Mouse (Mus musculus) fat pad, adult 2 months (tissue): Measurements from ENCODE around the gene Psmd8.

Experiments used
- DNase-seq: peaks from one replicate; pipeline ENCODE4 v3.0.0-alpha.2; 2011; ENCODE audit warnings: low read depth, low spot score; ENCODE audit errors: extremely low read depth

Gene Psmd8

DNA sequence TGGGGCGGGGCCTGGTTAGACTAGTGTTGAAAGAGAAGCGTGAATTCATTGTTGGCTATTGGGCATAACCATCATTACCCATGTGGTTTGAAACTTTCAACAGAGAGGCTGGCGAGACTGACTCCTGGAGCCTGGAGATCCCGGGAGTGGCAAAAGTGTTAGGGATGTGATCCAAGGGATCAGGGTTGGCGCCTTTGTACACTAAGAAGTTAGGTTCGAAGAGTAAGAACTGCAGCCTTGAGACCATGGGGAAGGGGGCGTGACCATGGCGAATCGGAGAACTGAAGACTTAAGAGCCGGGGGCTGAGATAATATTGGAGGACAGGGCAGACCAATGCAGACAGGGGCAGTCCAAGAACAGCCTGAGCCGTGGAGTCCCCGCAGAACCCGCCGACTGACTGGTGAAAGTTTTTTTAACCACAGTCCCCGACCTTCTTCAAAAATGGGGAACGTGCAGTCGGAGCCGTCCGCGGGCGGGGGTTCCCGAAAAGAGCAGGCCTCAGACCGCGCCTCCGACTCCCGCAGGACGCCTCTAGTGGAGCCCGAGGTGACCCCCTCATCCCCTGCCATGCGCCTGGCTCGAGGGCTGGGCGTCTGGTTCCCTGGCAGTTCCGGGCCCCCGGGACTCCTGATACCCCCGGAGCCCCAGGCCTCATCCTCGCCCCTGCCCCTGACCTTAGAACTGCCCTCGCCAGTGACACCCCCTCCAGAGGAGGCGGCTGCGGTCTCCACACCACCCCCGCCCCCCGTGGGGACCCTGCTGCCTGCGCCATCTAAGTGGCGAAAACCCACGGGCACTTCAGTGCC is 9.5 kb downstream of the Psmd8 start:
- no peak for DNase-seq

- no peak for DNase-seq
Measured at GRCm38 (mm10) chr7:29170066-29170754, 10.3 kb downstream of the Psmd8 start, which contains the start of the genes Ggn and Spred3. Gene Ggn (plus strand): TSS chr7:29170210. Gene Spred3 (minus strand): TSS chr7:29170411.

DNA sequence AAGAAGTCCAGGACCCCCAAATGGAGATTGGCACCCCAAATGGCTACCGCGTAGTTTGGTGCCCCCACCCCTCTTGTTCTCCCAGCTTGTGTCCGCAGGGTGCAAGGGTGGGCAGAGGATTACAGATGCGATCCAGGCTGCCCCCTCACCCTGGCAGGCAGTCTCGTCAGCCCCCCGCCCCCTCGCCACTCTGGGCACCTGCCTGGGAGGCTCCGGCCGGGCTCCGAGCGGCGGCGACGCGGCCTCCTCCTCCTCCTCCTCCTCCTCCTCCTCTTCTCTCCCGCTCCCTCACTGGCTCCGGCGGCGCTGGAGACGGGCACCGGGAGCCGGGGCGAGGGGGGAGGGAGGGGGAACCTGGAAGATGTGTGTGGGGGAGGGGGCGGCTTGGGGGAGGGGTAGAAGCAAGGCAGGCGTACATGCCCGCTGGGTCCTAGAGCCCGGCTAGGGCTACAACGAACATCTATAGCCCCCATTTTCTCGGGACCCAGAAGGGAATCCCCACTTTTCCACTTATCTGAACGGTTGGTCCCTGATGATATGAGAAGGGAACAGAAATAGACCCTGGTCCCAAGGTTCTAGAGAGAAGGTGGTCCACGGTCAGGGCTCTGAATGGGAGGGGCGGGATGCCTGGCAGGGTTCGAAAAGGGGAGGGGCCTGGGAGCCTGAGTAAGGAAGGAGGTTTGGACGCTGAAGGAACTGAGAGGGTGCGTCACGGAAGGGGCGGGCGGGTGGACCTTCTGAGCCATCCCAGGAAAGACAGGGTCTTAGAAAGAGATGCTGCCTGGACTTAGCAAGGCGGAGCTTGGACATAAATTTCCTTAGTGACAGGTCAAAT is 11.1 kb downstream of the Psmd8 start:
- no peak for DNase-seq

- DNase-seq, result no peak
Measured at GRCm38 (mm10) chr7:29168791-29169230, 11.7 kb downstream of the Psmd8 start.

DNA sequence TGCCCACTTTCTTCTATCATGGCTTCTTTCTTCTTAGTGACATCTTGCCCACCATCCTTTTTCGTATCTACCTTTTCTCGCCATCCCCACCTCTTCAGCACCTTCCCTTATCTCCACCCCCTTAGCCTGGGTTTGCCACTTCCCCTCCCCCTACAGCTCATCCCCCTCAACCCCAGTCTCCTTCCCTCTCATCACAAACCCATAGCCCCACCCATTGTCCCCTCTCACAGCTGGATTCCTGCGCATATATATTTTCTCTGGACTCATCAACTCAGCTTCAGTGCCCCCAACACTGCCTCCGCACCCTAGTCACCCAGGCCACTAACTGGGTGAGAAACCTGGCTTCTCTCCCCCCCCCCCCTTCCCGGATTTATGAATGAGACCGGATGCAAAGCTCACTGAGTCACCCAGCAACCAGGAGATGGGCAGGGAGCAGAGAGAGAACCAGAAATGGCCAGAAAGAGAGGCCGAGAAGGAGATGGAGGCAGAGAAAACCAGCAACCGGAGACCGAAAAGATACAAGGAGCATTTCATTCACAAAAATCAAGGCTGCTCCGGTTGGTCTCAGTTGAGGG is 12.3 kb downstream of the Psmd8 start:
- no peak for DNase-seq

- DNase-seq, result no peak
Measured at GRCm38 (mm10) chr7:29167656-29168055, 12.8 kb downstream of the Psmd8 start.

DNA sequence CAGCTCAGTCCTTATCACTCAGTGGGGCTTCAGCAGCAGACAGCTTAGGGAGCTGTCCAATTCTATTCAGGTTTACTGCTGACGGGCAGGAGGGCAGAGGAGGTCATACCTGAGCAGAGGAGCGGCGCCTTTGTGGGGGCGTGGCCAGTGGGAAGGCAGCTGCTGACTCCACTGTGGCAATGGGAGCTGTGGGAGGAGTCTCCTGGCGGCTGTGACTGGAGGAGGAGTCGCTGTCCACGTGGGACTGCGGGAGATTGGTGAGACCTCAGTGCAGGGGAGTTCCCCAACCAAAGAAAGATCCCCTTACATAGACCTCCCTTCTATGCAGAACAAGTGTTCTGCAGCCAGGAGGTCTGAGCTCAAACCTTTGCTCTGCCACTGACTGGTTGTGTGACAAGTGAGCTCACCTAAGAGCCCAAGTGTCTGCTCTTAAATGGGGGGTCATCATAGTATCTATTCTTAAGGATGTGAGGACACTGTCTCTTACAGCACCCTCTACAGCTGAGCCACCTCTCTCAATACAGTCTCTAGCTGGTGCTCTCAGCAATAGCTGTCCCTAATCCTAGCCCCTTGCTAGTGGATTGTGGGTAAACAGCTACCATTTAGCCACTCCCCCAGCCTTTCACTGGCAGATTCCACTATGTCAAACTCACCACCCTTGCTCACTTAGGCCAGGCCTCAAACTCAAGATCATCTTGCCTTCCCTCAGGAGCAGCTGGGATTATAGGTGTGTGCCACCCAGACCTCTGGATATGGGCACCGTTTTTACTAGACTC is 17.6 kb downstream of the Psmd8 start:
- no peak for DNase-seq

DNA sequence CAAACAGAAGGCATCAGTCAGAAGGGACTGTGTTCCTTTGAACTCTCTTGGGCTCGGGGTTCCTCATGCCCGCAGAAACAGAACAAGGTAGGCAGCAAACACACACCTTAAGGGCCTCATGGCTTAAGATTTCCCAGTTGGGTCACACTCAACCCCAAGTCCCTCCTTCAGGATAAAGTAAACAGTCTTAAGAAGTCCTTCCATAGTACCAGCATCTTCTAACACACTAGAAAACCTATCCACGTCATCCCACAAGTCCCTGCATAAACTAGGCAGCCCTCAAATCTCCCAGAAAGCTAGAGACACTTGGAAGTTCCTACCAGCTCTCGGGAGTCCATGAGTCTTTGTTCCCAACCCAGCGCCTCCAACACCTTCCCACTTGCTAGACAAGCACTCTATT is 18.2 kb downstream of the Psmd8 start:
- DNase-seq, result no peak

DNA sequence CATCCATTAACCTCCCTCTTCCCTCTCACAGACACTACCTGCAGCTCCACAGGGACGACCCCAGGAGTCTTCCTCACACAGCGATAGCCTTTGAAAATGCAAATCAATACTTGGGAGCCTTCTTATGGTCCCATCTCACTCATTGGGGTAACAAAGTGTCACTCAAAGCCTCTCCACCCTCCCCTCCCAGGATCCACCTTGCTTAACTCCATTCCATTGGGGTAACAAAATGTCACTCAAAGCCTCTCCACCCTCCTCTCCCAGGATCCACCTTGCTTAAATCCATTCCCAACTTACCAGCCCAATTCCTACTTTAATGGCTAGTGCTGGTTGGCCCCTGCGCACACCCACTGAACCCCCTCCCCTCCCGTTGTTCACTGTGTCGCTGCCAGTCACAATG is 22.2 kb downstream of the Psmd8 start:
- no peak for DNase-seq

DNA sequence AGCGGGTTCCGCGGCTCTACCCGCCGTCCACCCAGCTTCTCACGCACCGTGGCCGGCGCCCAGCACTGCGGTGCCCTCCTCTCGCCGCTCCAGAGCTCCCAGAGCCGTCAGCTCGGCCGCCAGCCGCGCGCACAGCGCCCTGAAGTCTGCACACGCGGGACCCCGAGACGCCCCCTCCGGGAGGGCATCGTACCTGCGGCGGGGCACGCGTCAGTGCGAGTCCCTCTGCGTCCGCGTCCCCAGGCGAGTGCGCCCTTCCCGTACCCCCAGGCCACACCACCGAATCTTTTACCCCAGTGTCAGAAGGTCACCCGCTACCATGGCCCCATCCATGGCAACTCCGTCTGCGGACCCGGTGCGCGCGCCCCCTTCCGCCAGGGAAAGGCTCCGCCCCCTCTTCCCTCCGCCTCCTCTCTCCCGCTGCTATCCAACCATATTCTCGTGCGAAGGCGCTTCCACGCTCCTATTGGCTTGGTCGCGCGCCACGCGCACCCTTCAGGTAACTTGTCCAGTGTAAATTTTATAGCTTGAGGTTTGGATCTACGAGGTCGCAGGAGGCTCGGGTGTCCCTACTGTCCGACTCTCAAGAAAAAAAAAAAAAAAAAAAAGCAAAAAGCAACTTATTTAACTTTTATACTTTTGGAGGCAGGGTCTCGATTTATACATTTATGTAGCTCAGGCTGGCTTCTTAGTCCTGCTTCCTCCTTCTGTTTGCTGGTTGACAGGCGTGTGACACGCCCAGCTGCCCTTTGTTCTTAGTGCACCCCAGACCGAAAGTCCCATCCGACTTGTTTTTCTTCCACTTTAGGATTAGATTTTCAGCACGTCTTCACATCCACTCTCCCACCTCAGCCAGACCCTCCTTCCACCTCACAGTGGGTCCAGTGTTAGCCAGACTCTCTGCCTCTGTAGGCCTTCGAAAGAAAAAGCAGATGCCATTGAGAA is 24.4 kb downstream of the Psmd8 start, which contains the start of gene Fam98c:
Gene Fam98c (minus strand): TSS at position 397 of the 945 bp plus-strand sequence.
- DNase-seq, result no peak

- no peak for DNase-seq
Measured at GRCm38 (mm10) chr7:29155196-29155837, 25.2 kb downstream of the Psmd8 start.

DNA sequence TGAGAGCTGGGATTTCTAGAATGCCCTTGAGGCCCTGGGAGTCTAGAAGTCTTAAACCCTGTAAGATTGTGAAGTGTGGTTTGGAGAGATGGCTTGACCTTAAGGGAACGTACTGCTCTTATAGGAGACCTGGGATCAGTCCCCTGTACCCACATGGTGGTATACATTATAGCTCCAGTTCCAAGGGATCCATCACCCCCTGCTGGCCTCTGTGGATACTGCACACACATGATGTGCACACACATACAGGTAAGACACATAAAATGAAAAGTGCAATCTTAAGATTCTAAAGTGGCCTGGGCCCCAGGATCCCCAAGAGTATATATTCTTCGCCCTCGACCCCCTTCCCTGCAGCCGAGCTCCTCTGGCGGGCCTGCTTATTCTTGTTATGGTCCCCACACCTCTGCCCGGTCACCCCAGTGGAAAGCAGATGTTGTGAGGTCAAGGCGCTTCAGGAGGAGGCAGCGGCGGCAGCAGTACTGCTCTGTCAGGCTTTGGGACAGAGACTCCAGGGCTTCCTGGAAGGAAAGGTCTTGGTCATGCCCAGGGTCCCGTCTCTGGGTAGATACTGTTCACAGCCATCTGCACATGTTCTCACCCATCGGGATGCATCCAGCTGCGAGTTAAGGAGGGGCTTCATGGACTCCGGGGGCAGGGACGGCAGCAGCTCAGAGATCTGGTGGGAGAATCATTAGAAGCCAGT is 26.3 kb downstream of the Psmd8 start:
- DNase-seq, result no peak

- DNase-seq, result no peak
Measured at GRCm38 (mm10) chr7:29151486-29151885, 29.0 kb downstream of the Psmd8 start.

DNA sequence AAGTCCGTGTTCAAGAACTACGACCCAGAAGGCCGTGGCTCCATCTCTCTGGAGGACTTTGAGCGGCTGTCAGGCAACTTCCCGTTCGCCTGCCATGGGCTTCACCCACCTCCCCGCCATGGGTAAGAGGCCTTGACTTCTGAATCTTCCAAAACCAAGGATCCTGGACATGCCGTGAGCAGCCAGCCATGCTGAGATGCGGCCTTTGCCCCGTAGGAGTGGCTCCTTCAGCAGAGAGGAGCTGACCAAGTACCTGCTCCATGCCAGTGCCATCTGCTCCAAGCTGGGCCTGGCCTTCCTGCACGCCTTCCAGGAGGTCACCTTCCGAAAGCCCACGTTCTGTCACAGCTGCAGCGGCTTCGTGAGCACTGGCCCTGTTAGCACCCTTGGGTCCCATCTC is 31.7 kb downstream of the Psmd8 start:
- no peak for DNase-seq

- DNase-seq, result no peak
Measured at GRCm38 (mm10) chr7:29146625-29147367, 33.7 kb downstream of the Psmd8 start.

GRCm38 (mm10) chr7:29144006-29144405 is 36.5 kb downstream of the Psmd8 start:
- no peak for DNase-seq

DNA sequence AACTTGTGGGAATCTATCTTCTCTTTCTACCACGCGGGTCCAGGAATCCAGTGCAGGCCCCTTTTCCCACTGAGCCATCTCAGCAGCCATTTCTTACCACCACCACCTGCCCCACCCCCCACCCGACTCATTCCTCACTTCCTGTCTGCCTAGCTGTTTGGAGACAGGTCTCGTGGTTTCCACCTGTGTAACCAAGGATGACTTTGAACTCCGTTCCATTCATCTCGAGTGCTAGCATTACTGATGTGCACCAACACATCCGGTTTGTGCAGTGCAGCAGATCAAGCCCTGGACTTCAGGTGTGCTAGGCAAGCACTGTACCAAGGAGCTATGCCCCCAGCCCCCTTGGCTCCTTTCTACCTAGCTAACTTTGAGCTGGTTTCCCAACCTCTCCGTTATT is 39.1 kb downstream of the Psmd8 start:
- no peak for DNase-seq
